Mouse (Mus musculus) limb, embryonic 11.5 days (tissue): ENCODE measurements around the gene Trim14. TPM values are rescaled to one million over a fixed set of nuclear protein-coding genes. Genes with fewer than 3 reads are reported as not detected.

Source experiments
- ATAC-seq: fragments of 200-750 bp; cut with Nextera tagmentation; 2 replicates; pipeline ENCODE4 v1.8.0; 2017; ENCODE audit warnings: low read depth; ENCODE audit not compliant: insufficient number of reproducible peaks, low FRiP score, low TSS enrichment
- DNase-seq: peaks from one replicate; pipeline ENCODE4 v3.0.0-alpha.2; 2015; ENCODE audit warnings: low spot score
- H3K27ac ChIP-seq: fragments of 300-500 bp; sonication (generic); replicated peaks from 2 replicates; pipeline ENCODE4 v1.5.1; 2014; ENCODE audit warnings: low read depth, mild to moderate bottlenecking, low read length
- H3K27me3 ChIP-seq: fragments of 300-500 bp; sonication (generic); 2 replicates; pipeline ENCODE4 v1.6.1; 2014; ENCODE audit warnings: mild to moderate bottlenecking, low read length, mixed read lengths; ENCODE audit not compliant: control insufficient read depth, insufficient read depth
- H3K36me3 ChIP-seq: fragments of 300-500 bp; sonication (generic); 2 replicates; pipeline ENCODE4 v1.6.1; 2014; ENCODE audit warnings: mild to moderate bottlenecking, low read length, moderate library complexity, mixed read lengths; ENCODE audit not compliant: control insufficient read depth, insufficient read depth
- H3K4me1 ChIP-seq: fragments of 300-500 bp; sonication (generic); 2 replicates; pipeline ENCODE4 v1.6.1; 2014; ENCODE audit warnings: low read length, mixed read lengths; ENCODE audit not compliant: control insufficient read depth, insufficient read depth
- H3K4me2 ChIP-seq: fragments of 300-500 bp; sonication (generic); 2 replicates; pipeline ENCODE4 v1.6.1; 2014; ENCODE audit warnings: low read depth, mild to moderate bottlenecking, moderate library complexity; ENCODE audit not compliant: severe bottlenecking
- H3K4me3 ChIP-seq: fragments of 300-500 bp; sonication (generic); 2 replicates; pipeline ENCODE4 v1.5.1; 2014; ENCODE audit warnings: low read depth, low read length
- H3K9ac ChIP-seq: fragments of 300-500 bp; sonication (generic); 2 replicates; pipeline ENCODE4 v1.6.1; 2014; ENCODE audit warnings: mild to moderate bottlenecking, low read length
- H3K9me3 ChIP-seq: fragments of 300-500 bp; sonication (generic); 2 replicates; pipeline ENCODE4 v1.6.1; 2016; ENCODE audit warnings: low read length; ENCODE audit not compliant: control insufficient read depth
- WGBS: fragments of 180-500 bp; shearing (Covaris S2); extraction: QIAGEN DNeasy Blood & Tissue Kit; methylation state at CpG from one replicate; pipeline ENCODE4 v1.1.7; 2014; 5-methylcytosine and 5-hydroxymethylcytosine counted together
- polyA plus RNA-seq: library from polyadenylated mRNA; unstranded; fragments of >200 nt; fragmentation: Nextera tagmentation; extraction: Ambion mirVana; gene quantifications from 2 replicates; pipeline ENCODE4 v1.2.1, GENCODE M21; 2014

Trim14 gene
- polyA plus RNA-seq, 1 experiment from 2014 or later, result 0.36 TPM

- peaks cover 7% of the 10 kb centered on the region for H3K36me3 ChIP-seq
- H3K27ac ChIP-seq, result no peak overlapping the region
- 91% methylated on average over 3 of the region's 3 CpGs for WGBS
- H3K4me3 ChIP-seq, result no peak overlapping the region
- ATAC-seq, result no peak
- no peaks in the 10 kb centered on the region for H3K27me3 ChIP-seq
- no peak overlapping the region for H3K9ac ChIP-seq
- H3K4me2 ChIP-seq, result no peak overlapping the region
- peaks cover 17% of the 10 kb centered on the region for H3K4me1 ChIP-seq
- DNase-seq, result no peak
- no peaks in the 10 kb centered on the region for H3K9me3 ChIP-seq
Measured at GRCm38 (mm10) chr4:46457186-46457585, 78.8 kb downstream of the Trim14 start.

GRCm38 (mm10) chr4:46456762-46457161 lies 79.2 kb downstream of the Trim14 start:
- no peak overlapping the region for H3K4me2 ChIP-seq
- DNase-seq (no peak), ATAC-seq (no peak)
- H3K27me3 ChIP-seq, result no peaks in the 10 kb centered on the region
- H3K4me1 ChIP-seq, result peaks cover 17% of the 10 kb centered on the region
- H3K9me3 ChIP-seq, result no peaks in the 10 kb centered on the region
- WGBS, result 86% methylated on average over 4 of the region's 4 CpGs
- no peak overlapping the region for H3K4me3 ChIP-seq
- no peak overlapping the region for H3K27ac ChIP-seq
- no peak overlapping the region for H3K9ac ChIP-seq
- peaks cover 7% of the 10 kb centered on the region for H3K36me3 ChIP-seq

GRCm38 (mm10) chr4:46454097-46454864 lies 81.7 kb downstream of the Trim14 start:
- 85% methylated on average over 5 of the region's 5 CpGs for WGBS
- Histone ChIP-seq H3K4me1 (peaks cover 17% of the 10 kb centered on the region), H3K9ac (no peak overlapping the region; the same call in 1 of the 2 replicates), H3K9me3 (no peaks in the 10 kb centered on the region), H3K4me3 (no peak overlapping the region), H3K27me3 (no peaks in the 10 kb centered on the region), H3K36me3 (no peaks in the 10 kb centered on the region; the same call in 1 of the 2 replicates), H3K27ac (no peak overlapping the region), H3K4me2 (peak overlapping the region; percentile 71; the same call in 1 of the 2 replicates)
- ATAC-seq (no peak), DNase-seq (no peak)

- no peaks in the 10 kb centered on the region for H3K9me3 ChIP-seq
- no peaks in the 10 kb centered on the region; the same call in 1 of the 2 replicates for H3K36me3 ChIP-seq
- H3K27me3 ChIP-seq, result no peaks in the 10 kb centered on the region
- ATAC-seq, result no peak
- peak overlapping the region; percentile 100 for H3K9ac ChIP-seq
- peak overlapping the region; percentile 100 for H3K27ac ChIP-seq
- H3K4me3 ChIP-seq, result peak overlapping the region; percentile 93
- WGBS, result 33% methylated on average over 13 of the region's 13 CpGs
- H3K4me2 ChIP-seq, result peak overlapping the region; percentile 71
- DNase-seq, result peak; percentile 39
- peaks cover 17% of the 10 kb centered on the region for H3K4me1 ChIP-seq
Measured at GRCm38 (mm10) chr4:46452855-46453719, 82.9 kb downstream of the Trim14 start.

- peak; percentile 8; the same call in 1 of the 2 replicates for ATAC-seq
- Histone ChIP-seq H3K4me2 (peak overlapping the region; percentile 71), H3K9ac (peak overlapping the region; percentile 100), H3K9me3 (no peaks in the 10 kb centered on the region), H3K36me3 (no peaks in the 10 kb centered on the region), H3K27me3 (no peaks in the 10 kb centered on the region), H3K27ac (peak overlapping the region; percentile 100), H3K4me3 (peak overlapping the region; percentile 93), H3K4me1 (peaks cover 17% of the 10 kb centered on the region)
- WGBS, result under 1% methylated on average over 19 of the region's 19 CpGs
- peak; percentile 81 for DNase-seq
Measured at GRCm38 (mm10) chr4:46452481-46452850, 83.5 kb downstream of the Trim14 start.

GRCm38 (mm10) chr4:46451758-46452480 lies 84.0 kb downstream of the Trim14 start:
- H3K27ac ChIP-seq, result peak overlapping the region; percentile 100
- peak overlapping the region; percentile 93 for H3K4me3 ChIP-seq
- peaks cover 17% of the 10 kb centered on the region for H3K4me1 ChIP-seq
- no peaks in the 10 kb centered on the region for H3K36me3 ChIP-seq
- under 1% methylated on average over 82 of the region's 111 CpGs for WGBS
- H3K27me3 ChIP-seq, result no peaks in the 10 kb centered on the region
- peak; percentile 2; the same call in 1 of the 2 replicates for ATAC-seq
- H3K9ac ChIP-seq, result peak overlapping the region; percentile 100
- H3K9me3 ChIP-seq, result no peaks in the 10 kb centered on the region
- peak; percentile 74 for DNase-seq
- peak overlapping the region; percentile 71 for H3K4me2 ChIP-seq

- no peaks in the 10 kb centered on the region for H3K36me3 ChIP-seq
- peak; percentile 41; the same call in 1 of the 2 replicates for ATAC-seq
- DNase-seq, result peak; percentile 80
- H3K27ac ChIP-seq, result peak overlapping the region; percentile 100
- WGBS, result 0% methylated on average over 33 of the region's 70 CpGs
- H3K9ac ChIP-seq, result peak overlapping the region; percentile 100
- H3K27me3 ChIP-seq, result no peaks in the 10 kb centered on the region
- H3K4me2 ChIP-seq, result peak overlapping the region; percentile 71
- H3K4me3 ChIP-seq, result peak overlapping the region; percentile 93
- no peaks in the 10 kb centered on the region for H3K9me3 ChIP-seq
- peaks cover 17% of the 10 kb centered on the region for H3K4me1 ChIP-seq
Measured at GRCm38 (mm10) chr4:46451240-46451757, 84.6 kb downstream of the Trim14 start.
